Mouse (Mus musculus) retina, adult 2 months (tissue): ENCODE measurements around the gene Hoxa10.

ENCODE experiments used
- DNase-seq: peaks from one replicate; pipeline ENCODE4 v3.0.0-alpha.2; 2012; ENCODE audit warnings: low read depth, low spot score

The Hoxa10 gene

GRCm38 (mm10) chr6:52182793-52183192 is 57.9 kb downstream of the Hoxa10 start:
- DNase-seq, result no peak

GRCm38 (mm10) chr6:52182030-52182429 is 58.6 kb downstream of the Hoxa10 start:
- DNase-seq, result no peak
